Mouse (Mus musculus) cerebellum, adult 2 months (tissue): Measurements from ENCODE around the gene Atcay.

Experiments used
- CTCF ChIP-seq: fragments of 200-500 bp; IDR thresholded peaks from 2 replicates; pipeline ENCODE4 v1.5.1; 2011; ENCODE audit warnings: low read depth, mild to moderate bottlenecking, control low read depth, low read length, moderate library complexity, borderline replicate concordance; ENCODE audit not compliant: insufficient read depth
- POLR2A ChIP-seq: fragments of 200-500 bp; IDR thresholded peaks from 2 replicates; pipeline ENCODE4 v1.6.1; 2011; ENCODE audit warnings: low read length, control low read depth, borderline replicate concordance; ENCODE audit not compliant: insufficient read depth

- TF ChIP-seq CTCF (no peak), POLR2A (no peak)
These were observed 18.8 kb upstream of the Atcay start for GRCm38 (mm10) chr10:81249442-81249841.
